Mouse (Mus musculus): ENCODE data around the gene Tmem87b. TPM values are rescaled to one million over a fixed set of nuclear protein-coding genes. Genes with fewer than 3 reads are reported as not detected.
A peak's percentile ranks its signal among the peaks of the same experiment; 100 is the strongest.

The Tmem87b gene
- total RNA-seq (2015) (10.1 and 10.4 TPM in 2 replicates), total RNA-seq (2017) (19.4 and 24.2 TPM in 2 replicates)

DNA sequence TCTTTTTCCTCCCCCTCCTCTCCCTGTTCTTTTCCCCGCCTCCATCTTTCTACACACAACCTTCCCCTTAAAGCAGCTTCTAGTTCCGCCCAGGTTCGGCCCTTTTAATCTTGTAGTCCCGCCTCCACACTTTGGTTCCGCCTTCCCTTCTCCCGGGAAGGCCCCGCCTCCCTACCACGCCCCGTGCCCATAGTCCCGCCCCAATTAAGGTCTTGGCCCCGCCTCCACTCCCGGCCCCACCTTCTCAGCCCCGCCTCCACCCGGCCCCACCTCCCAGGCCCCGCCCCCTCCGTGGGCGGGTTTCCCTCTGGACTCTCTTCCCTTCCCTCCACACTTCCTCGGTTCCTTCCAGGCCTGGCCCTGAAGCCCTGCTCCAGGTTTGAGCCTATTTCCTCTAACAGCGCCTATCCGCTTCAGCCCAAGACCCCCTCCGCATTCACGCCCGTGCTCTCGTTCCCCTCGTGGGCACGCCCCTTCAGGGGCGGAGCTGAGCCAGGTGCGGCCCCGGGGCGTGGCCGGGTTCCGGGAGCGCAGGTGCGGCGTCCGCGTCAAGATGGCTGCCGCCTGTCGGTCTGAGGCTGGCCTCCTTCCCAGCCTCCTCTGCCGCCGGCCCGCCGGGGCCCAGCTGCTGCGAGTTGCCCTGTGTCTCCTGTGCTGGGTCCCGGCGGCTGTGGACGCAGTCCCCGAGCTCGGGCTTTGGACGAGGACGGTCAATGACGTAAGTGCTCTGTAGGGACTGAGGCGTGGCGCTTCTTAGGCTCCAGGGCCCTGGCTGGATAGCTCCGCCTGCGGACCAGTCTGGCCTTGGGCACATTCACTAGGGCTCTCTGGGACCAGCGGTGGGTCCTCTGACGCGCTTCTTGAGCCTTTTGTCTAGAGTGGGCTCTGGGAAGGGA, at the start of gene Tmem87b:
Tmem87b (plus strand) TSS at position 333 of the 896 bp plus-strand sequence.
- ATAC-seq (replicated peaks; ENCODE audit: poor library complexity), result peak; percentile 86

DNA sequence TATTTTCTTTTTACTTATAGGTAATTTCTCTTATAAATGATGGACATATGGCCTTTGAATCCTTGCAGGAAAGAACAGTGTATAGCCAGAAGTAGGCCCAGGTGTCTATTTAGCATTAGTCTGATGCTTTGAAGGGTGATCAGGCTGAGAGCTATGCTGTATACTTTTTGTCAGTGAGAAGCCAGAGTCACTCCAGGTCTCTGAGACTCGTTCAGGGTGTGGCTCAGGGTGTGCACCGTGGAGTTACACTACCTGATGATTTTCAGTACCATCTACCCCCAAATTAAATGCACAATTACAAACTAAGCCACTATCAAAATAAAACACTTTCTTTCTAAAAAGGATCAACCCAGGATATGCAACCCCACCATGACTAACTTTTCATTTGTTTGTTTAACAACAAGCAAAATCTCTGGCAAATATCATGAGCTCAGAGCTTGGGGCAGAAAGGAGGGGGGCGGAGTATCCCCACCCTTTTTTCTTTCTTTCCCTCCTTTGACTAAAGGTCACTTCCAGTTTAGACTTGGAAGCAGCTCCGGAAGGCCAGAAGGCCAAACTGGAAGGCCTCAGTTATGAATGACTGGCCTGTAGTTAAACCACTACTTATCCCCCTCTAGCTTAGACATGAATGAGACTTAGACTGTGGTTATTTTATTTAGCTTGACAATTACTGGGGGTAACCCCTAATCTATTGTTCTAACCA, 49.2 kb upstream of the Tmem87b start:
- ATAC-seq (replicated peaks; ENCODE audit: poor library complexity), result no peak

DNA sequence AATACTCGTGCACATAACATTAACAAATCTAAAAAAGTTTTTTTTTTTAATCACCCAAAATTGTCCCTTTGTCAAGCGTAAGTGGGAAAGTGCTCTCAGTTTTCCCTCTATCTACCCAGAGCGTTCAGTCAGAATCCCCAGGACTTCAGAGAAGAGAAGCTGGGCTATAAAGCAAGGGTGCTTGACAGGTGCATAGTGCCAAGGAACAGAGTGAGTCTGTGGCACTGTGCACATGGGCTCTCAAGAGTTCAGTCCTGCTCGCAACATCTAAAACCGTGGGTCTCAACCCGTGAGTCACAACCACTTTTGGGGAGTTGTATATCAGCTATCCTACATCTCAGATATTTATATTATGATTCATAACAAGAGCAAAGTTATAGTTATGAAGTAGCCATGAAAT, 47.4 kb upstream of the Tmem87b start:
- ATAC-seq (replicated peaks; ENCODE audit: poor library complexity), result no peak

DNA sequence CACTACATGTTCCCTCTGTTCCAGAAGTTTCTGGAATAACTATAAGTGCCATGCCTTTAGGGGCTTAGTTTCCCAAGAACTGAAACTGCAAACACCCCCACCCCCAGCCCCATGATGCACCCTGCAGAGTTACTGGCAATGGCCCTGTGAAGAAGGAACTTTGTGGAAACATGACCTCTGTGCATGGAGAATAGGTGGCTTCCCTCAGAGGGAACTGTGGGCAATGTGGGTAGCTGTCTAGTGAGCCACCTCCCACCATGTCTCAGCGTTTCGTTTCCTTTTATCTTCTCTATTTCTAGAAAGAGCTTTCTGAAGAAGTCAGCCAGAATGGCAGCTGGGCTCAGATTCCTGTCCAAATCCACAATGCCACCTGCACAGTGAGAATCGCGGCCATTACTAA, 46.9 kb upstream of the Tmem87b start:
- peak; percentile 73 for ATAC-seq (replicated peaks; ENCODE audit: poor library complexity)

DNA sequence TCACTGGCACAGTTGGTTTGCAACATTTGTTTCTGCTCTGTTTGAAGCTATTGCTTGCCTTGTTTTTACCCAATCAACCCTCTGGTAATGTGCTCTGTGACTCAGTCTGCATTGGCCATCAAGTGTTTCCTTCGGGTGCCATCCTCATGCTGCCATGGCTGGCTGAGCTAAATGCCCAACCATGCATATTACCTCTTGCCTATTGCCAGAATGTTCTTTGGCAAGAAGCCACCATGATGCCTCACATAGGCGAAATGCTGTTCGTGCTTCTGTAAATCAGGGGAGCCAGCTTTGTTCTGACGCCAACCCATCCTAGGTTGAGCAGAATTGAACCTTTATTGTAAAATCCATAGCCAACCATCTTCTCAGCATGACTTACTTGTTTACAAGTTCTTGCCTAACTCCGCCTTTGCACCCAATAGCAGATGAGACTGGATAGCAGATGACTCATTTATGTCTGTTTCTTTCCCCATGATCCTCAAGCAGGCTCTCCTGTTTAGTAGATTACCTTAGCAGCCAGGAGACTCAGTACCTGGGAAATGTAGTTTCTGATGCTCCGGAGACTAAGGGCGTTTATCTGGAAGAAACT, 46.1 kb upstream of the Tmem87b start:
- no peak for ATAC-seq (replicated peaks; ENCODE audit: poor library complexity)

DNA sequence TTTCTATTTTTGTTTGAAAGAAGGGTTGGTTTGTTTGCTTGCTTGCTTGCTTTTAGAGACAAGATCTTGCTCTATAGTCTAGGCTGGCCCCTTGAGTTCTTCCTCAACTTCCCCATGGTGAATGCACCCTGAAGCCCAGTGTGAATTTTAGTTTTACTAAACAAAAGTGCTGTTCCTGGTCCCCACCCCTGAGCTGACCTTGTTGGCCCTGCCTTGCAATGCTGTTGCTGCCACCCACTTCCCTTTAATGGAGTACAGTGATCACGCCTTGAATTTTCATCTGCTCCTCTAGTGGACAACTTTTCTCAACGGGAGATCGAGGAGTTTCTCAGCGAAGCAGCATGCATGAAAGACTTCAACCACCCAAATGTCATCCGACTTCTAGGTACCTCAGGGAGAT, 35.7 kb upstream of the Tmem87b start:
- no peak for ATAC-seq (replicated peaks; ENCODE audit: poor library complexity)

DNA sequence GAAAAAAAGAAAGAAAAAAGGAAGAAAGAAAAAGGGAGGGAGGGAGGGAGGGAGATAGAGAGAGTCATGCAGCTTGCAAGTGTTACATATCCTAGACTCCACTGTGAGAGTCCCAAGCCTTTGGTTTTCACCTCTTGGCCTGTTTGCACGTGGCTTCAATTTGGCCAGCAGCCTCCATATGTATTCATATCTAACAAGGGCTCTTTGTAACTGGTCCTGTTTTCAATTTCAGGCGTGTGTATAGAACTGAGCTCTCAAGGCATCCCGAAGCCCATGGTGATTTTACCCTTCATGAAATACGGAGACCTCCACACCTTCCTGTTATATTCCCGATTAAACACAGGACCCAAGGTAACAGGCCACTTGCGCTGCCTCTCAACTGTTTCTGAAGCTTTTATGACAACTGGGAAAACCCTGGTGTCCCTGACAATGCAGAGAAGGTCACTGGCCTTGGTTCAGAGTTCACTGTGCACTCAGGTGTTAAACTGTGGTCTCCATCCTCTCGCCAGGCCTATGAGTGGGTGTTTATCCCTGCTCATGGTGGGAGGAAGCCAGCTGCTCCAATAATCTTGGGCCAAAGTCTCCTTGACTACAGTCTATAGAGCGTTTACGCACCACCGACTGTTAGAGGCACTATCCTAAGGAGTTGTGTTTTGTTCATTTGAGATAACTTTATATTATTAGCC, 34.1 kb upstream of the Tmem87b start:
- ATAC-seq (replicated peaks; ENCODE audit: poor library complexity), result no peak

DNA sequence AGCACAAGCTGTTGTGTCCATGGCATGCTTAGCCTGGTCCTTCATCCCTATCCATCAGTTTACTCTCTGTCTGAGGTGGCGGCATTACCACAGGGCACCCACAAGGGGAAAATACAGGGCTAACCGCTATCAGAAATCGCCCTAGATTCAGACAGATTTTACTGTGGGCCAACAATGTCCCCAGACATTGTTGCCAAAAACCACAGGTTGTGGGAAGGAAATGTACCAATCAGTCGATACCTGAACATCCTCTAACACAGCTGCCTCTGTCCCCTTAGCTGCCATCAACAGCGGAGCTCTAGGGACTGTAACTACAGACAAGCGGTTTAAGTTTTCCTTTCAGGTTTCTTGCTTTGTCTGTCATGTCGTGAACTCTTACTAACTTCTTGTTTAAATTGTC, 33.1 kb upstream of the Tmem87b start:
- ATAC-seq (replicated peaks; ENCODE audit: poor library complexity), result no peak

DNA sequence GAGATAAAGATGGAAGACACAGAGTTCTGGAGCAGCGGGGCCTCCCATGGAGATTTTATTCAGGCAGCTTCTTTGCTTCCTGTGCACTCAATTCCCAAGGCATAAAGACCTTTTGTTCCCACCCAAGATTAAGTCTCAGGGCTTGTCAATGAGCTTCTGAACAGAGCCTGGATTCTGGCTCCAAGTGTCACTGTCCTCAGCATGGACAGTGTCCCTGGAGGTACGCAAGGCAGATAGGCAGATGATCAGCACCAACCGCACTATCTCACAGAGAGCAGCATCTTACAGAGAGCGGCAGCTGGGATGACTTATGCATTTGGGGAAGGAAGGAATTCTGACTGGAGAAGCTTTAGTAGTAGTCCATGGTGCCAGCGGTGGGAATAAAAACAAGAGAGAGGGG, 31.6 kb upstream of the Tmem87b start:
- no peak for ATAC-seq (replicated peaks; ENCODE audit: poor library complexity)

DNA sequence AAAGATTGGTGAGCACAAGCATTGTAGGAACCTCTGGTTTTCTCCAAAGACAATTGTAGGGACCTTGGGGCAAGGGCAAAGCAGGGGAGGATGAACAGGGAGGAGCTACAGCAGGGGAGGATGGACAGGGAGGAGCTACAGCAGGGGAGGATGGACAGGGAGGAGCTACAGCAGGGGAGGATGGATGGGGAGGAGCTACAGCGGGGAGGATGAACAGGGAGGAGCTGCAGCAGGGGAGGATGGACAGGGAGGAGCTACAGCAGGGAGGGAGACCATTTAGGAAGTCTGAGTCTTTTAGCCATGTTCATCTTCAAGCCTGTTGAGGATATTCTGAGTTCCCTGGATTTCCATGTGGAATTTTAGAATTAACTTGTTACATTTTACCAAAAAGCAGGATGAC, 31.1 kb upstream of the Tmem87b start:
- no peak for ATAC-seq (replicated peaks; ENCODE audit: poor library complexity)

DNA sequence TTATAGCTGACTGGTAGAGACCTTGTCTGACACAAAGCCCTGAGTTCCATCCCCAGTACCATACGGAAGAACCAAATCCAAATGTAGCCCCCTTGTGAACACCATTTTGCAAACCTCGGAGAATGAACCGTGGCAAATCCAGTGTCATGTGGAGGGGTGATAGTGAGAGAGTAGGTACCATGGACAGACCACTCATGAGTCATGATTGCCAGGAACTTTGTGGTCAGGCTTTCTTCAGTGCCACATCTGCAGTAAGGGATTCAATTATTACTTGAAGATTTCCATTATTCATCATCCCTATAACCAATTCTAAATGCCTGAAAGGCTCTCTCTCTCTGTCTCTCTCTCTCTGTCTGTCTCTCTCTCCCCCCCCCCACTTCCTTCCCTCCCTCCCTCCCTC, 30.1 kb upstream of the Tmem87b start:
- ATAC-seq (replicated peaks; ENCODE audit: poor library complexity), result no peak

DNA sequence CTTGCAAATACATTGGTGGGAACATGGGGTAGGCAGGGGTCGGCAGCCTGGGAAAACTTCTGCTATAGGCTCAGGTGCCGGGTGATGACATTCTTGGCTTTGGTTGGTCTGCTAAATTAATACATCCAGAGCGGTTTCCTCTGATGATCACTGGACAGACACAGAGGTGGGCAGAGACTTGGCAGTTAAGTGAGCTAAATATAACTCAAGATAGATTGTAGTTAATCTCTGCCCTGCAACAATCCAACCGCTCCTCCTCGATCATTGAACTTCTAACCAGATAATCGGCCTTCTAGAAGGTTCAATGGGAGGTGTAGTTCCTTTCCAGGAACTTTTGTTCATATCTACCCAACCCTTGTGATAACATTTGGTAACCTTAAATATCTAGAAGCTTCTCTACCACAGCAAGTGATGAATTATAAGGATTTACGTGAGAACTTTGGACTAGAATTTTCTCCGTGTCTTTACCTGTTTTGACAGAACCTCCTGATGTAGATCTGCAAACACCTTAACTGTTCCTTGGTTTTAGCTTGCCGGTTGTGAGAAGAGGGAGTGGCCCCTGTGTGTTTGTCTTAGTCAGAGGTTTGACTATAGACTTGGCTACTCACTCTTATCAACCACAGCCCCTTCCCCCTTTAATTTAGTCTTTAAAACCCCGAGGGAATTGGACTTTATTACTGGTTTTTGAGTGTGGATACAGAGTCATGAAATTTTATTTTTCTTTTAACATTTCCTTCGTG, 26.9 kb upstream of the Tmem87b start:
- no peak for ATAC-seq (replicated peaks; ENCODE audit: poor library complexity)

DNA sequence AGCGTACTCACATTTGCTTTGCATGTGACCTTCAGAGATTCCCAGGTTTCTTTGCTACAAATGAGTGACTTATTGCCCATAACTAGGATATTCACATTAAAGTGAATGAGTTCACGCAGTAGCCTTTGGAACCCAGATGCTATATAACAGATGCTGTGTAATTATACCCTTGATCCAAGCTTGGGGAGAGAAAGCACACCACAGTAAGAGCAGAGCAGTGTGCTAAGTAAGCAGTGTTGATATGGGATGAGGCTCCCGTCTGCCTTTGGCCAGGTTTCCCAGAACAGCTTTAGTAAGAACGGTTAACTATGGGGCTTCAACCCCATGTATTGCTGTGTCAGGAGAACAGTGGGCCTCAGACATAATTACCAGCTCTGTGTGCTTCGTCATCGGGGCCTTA, 24.0 kb upstream of the Tmem87b start:
- ATAC-seq (replicated peaks; ENCODE audit: poor library complexity), result no peak

DNA sequence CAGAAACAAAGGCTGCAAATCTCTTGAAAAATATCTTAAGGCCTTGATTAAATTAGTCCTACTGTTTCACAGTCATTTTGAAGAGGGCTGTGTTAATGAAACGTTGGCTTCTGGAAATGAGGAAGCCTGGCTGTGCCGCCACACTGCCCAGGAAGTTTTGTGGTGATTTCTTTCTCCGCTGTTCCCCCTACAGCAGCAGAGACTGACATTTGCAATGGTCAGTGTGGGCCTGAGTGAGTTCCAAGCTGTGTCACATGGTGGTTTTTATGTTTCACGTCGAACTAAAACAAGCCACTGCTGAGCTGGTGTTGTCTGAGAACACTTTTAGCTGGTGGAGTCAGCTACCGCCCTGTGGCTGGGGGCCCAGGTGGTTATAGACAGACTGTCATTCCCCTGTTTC, 21.5 kb upstream of the Tmem87b start:
- peak; percentile 69 for ATAC-seq (replicated peaks; ENCODE audit: poor library complexity)

DNA sequence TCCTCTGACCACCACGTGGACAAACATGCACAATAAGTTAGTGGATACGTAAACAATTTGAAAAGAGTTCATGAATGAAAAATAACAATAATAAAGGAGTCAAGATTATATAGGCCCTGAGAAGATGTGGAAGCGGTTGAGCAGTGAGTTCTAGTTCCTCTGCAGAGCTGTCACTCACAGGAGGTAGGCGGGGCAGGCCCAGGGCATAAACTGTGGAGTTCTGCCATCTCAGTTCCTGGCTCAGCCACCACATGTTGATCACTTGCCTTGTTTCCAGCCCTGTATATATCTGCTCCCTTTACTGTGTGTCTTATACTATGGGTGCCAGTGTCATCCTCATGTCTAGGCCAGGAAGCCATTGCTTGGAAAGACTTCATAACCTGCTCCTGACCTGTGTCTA, 14.5 kb upstream of the Tmem87b start:
- no peak for ATAC-seq (replicated peaks; ENCODE audit: poor library complexity)

DNA sequence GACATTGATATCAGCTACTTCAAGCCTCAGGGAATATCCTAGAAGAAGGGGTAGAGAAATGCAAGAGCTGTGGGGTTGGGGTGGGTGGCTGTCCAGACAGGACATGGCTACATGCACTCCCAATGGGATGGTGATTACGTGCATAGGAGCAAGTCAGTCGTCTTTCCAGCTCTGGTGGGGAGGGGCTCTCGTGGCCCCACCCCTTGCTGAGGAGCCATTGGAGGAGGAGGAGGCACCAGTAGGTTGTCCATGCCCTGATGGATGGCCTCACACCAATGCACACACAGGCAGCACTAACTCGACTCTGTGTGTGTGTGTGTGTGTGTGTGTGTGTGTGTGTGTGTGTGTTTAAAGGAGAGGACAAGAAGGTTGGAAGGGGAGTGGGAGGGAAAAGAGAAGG, 12.6 kb upstream of the Tmem87b start:
- no peak for ATAC-seq (replicated peaks; ENCODE audit: poor library complexity)

DNA sequence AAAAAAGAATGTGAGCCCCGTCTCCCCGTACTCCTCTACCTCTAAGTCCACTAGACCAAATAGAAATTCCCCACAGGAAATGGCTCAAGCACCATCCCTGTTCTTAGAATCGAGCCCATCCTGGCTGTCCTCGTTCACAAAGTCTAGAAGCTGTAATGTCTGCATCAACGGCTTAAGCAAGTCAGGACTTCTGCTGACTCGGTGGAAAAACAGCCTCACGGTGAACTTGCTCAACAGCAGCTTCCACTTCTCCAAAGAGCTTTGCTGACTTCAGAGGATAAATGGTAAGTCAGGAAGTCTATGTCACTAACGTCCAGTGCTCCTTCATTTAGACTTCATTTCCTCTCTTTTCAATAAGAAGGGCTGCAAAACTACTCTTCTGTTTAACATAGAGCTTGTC, 11.4 kb upstream of the Tmem87b start:
- ATAC-seq (replicated peaks; ENCODE audit: poor library complexity), result peak; percentile 82

DNA sequence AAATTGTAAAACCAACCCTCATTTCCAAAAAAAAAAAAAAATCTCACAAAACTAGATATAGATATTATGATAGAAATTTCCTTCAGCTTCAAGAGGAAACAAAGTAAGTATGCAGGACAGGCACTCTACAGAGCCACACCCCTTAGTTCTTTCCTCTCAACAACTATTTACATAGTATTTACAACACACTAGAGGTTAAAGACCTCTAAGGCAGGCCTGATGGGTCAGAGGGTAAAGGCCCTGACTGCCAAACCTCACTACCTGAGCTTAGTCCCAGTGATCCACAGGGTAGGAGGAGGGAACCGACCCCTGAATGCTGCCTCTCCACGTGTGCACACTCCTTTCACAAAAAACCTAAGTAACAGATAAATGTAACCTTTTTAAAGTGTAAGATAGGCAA, 5.2 kb upstream of the Tmem87b start:
- ATAC-seq (replicated peaks; ENCODE audit: poor library complexity), result no peak

DNA sequence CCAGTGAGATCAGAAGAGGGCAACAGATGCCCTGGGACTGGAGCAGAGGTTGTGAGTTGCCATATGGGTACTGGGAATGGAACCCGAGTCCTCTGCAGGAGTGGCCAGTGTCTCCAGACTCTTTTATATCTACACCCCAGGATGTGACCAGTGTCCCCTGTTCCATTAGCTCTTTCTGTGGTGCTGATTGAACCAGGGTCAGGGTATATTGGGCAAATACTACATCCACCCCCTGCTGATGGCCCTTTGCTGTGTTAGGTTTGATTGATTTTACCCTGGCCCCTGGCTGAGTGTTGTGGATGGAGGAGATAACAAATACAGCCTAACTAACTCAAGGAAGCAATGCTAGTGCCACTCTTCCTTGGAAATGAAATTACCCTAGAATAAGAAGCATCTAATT, 1.6 kb upstream of the Tmem87b start:
- ATAC-seq (replicated peaks; ENCODE audit: poor library complexity), result no peak

DNA sequence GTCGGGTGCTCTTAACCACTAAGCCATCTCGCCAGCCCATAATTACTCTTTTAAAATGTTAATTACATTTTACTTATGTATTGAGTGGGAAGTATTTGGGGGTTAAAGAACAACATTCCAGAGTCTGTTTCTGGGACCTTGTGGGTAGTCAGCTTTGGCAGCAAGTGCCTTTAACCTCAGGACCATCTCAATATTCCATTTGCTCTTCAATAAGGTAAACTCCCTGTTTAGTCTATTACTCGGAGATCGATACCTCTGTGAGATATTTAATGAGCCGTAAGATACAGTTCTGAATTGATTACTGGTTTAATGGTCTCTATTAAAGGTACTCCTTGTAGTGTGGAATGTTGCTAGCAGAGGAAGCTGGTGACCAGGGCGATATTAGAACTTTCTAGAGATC, 1.0 kb upstream of the Tmem87b start:
- ATAC-seq (replicated peaks; ENCODE audit: poor library complexity), result no peak

DNA sequence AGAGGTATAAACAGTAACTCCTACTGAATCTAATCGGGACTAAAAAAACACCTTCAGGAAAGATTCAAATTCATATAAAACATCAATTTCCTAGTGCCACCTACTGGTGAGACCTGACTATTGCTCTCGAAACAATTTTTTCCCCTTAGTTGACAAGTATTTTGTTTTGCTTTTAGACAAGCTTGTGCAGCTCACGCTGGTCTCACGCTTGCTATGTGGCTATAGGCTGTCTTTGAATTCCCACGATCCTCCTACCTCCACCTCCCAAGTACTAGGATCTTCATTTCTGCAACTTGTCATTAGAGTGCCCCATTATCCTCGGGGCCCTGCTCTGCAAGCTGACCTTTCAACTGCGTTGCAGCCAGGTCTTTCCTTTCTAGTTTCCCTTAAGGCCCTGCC, 532 bp upstream of the Tmem87b start:
- ATAC-seq (replicated peaks; ENCODE audit: poor library complexity), result peak; percentile 42
